Mouse (Mus musculus) mouse embryonic stem cell (cell line): ENCODE measurements around the gene Pth2.

Experiments
- in situ Hi-C, 2 experiments: fragments of 300-500 bp; cut with MboI; formaldehyde crosslinking; loops; 1 replicate in 1 of 2; 3 replicates in 1 of 2; pipeline ENCODE4 v1.14.3; 2019 to 2020; ENCODE audit warnings: low sequenced_read_pairs in 2 of 2, low pct_unique_long_range_greater_than_20kb in 1 of 2, mixed read lengths in 1 of 2; ENCODE audit not compliant: unreplicated experiment in 1 of 2

Pth2 gene

GRCm38 (mm10) chr7:45191803-45192363 lies 11.1 kb downstream of the Pth2 start:
- in situ Hi-C loops: no loop called here

- in situ Hi-C loops: no loop called here
Observed at GRCm38 (mm10) chr7:45192585-45193310, 12.0 kb downstream of the Pth2 start.

DNA sequence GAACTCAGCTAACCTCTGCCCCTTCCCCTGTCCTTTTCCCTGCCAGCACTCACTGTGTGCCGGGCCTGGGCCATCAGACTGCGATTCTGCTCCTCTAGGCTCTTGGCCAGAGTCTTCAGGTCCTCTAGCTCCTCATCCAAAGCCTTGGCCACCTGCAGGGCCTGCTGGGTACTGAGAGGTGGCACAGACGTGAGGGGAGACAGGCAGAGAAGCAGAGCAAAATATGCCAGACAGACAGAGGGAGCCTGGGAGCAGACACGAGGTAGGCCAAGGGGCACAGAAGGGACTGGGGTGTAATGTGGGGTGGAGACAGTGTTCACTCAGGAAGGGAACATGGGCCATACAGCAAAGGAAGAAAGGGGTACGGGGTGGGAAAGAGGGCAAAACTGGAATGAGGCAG lies 12.6 kb downstream of the Pth2 start:
- in situ Hi-C loops: no loop called here

DNA sequence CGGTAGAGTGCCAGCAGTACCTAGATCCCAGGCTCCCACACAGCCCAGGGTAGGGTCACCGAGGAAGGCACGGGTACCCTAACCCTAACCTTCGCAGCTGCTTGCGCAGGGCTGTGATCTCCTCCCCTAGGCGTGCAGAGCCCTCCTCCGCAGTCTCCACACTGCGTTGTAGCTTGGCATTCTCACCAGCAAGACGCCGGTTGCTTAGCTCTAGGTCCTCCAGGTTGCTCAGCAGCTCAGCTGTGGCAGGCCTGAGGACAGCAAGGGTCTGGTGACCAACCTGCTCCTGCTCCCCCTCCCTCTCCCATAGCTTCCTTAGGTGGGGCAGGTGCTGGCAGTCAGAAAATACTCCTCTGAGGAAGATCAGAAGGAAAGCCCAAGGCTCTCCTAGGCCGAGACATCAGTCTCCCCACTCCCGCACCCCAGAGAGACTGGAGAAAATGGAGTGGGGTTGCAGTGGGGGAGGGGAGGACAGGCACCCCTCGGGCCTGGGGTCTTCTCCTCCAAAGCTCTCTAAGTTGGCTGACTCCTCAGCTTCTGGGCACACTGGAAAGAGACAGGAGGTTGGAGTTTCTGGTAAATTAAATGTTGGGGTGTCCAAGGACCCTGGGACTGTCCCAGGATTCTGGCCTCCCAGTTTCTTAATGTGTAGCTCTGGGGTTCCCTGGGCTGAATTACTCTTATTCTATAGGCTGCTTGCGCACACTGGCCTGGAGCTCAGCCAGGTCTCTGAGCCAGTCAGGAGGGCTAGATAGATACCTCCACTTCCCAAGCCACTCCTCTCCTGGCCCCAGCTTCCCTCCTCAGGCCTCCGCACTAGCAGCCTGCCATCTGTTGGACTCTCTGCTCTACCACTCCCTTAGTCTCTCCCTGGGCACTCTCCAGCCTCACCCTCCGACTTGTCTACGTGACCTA lies 13.3 kb downstream of the Pth2 start:
- in situ Hi-C loops: no loop called here

DNA sequence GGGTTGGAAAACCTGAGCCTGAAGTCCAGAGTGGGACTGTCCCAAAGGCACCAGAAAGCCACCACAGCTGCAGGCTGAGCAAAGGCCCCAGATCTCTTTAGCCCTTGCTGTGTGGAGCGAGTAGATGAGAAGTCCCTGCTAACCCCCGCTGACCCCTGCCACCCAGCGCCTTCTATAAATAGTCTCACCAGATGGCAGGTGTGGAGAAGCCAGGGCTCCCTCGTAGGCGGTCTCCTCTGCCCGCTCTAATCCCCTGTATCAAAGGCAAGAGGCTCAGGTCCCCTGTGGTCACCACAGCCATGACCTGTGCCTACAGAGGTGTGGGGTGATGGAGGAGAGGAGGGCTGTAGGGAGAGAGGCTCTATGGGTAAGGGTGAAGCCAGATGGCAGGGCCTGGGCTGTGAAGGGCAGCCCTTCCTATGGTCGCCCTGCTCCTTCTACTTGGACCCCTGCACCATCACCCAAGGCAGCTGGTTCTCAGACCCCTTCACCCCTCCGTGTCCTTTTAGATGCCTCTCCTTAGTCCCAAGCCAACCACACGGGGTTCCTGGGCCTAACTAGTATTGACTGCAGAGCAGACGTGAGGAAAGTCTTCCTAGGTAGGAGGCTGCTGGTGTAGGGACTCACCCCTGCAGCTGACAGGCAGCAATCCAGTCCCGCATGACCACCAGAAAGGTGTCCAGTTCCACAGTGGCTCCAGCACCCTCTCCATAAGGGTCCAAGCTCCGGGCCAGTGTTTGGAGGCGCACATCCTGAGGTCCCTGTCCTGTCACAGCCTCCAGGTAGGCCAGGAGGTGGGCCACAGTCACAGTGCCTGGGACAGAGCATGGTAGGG lies 14.8 kb downstream of the Pth2 start:
- in situ Hi-C loops: no loop called here

DNA sequence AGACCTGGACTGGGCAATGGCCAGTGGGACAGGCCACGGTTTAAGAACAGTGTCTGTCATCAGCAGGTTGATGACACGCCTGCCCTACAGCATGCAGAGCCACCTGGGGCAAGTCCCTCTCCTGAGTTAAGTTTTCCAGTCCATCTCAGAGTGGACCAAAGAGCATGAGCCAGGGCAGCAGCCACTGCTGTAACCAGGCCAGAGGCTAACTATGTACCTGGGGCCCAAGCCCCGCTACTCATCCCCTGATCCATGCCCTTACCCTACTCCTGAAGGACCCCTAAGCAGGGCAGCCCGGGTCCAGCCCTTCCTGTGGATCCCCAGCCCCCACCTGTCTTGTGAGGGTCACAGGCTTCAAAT lies 15.4 kb downstream of the Pth2 start:
- in situ Hi-C loops: no loop called here

- in situ Hi-C loops: no loop called here
Observed at GRCm38 (mm10) chr7:45196994-45197393, 16.2 kb downstream of the Pth2 start.

- in situ Hi-C loops: no loop called here
Observed at GRCm38 (mm10) chr7:45198435-45198834, 17.6 kb downstream of the Pth2 start.

- in situ Hi-C loops: no loop called here
Observed at GRCm38 (mm10) chr7:45198961-45199360, 18.2 kb downstream of the Pth2 start.

DNA sequence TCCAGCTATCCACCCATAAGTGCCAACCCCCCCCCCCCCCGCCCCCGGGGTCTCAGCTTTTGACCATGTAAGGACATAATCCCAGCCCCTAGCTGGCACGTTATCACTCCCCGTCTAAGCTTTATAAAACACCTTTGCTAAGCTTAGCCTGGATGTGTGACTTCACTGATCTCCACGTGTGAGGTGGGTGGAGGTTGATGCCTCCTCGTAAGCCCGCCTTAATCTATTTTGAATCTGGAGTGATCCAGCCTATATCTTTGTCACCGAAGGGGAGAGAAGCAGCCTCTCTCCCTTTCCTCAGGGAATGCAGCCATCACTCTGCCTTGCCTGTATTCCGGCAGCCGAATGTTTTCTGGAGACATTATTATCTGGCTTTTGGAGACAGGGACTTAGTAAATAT lies 21.9 kb downstream of the Pth2 start:
- in situ Hi-C loops: no loop called here

- in situ Hi-C loops: no loop called here
Observed at GRCm38 (mm10) chr7:45204380-45205143, 23.8 kb downstream of the Pth2 start, which contains the start of gene Ccdc155. TSS of gene Ccdc155 (minus strand) at chr7:45204892.

- in situ Hi-C loops: no loop called here
Observed at GRCm38 (mm10) chr7:45208260-45208659, 27.5 kb downstream of the Pth2 start.

GRCm38 (mm10) chr7:45211070-45211469 lies 30.3 kb downstream of the Pth2 start:
- in situ Hi-C loops: no loop called here

DNA sequence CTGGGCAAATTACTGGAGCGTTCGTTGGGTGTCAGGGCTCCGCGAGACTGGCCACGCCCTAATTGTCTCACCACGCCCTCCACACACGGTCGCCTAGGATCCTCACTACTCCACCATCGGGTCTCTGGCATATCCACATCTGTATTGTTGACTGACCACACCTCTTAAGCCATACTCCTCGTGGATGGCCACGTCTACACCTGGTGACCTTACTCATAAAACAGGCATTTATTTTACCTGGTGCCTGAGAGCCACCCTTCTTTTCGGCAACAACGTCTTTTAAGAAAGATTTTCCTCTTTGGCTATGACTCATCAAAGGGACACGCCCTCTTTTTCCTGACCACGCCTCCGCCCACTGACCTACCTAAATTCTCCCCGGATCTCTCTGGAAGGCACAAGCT lies 31.1 kb downstream of the Pth2 start, which contains the start of gene Dkkl1:
Dkkl1 (minus strand) TSS at position 297 of the 401 bp plus-strand sequence.
- in situ Hi-C loops: no loop called here

- in situ Hi-C loops: no loop called here
Observed at GRCm38 (mm10) chr7:45212356-45212755, 31.6 kb downstream of the Pth2 start.

GRCm38 (mm10) chr7:45213708-45214107 lies 32.9 kb downstream of the Pth2 start:
- in situ Hi-C loops: no loop called here

DNA sequence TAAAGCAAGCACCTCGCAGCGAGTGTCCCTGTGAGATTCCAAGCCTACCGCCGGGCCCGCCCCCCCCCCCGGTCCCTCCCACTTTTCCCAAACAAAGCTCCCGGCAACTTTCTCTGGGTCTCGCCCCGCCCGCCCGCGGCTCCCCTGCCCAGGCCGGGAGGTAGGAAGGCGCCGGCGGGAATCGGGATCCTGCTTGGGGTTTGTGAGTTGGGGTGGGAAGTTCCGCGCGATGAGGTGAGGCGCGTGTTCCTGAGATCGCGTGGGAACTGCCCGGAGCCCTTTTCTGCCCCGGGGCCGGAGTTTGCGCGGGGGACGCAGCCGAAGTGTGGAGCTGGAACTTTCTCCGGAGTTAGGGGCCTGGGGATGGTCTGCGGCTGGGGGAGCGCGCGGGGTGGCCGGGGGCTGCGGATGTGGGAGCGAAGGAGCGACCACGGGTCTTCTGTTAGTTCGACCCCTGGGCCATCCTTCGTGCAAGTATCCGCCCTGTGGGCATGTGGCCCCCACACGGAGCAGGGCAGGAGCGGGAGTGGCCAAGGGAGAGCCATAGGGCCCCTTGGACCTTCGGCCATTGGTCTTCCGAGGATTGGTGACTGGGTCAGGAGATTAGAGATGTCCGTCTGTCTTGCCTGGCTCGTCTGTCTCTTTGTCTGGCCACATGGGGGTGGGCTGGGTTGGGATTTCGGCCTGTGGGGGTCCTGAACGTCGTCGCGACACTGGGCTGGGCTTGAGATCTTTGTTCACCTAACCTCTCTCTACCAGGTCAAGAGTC lies 35.1 kb downstream of the Pth2 start, which contains the start of gene Tead2:
Tead2 (plus strand) TSS at position 81 of the 769 bp plus-strand sequence.
- in situ Hi-C loops: no loop called here
